Mouse (Mus musculus) heart, embryonic 16.5 days (tissue): ENCODE measurements at regions not wholly inside any gene's neighbourhood (a gene's known extent, or its start where the extent isn't known, plus 50 kb on each side); places are given as distances from the start of the nearest gene placed in this dataset.

Experiments
- ATAC-seq: fragments of 200-750 bp; cut with Nextera tagmentation; replicated peaks from 2 replicates; pipeline ENCODE4 v1.8.0; 2017; ENCODE audit warnings: moderate number of reproducible peaks; ENCODE audit not compliant: insufficient read depth, low FRiP score; ENCODE audit errors: extremely low read depth
- H3K27ac ChIP-seq: fragments of 300-500 bp; sonication (generic); 2 replicates; pipeline ENCODE4 v1.5.1; 2014; ENCODE audit warnings: mild to moderate bottlenecking, low read length, control low read depth, moderate library complexity
- H3K27me3 ChIP-seq: fragments of 300-500 bp; sonication (generic); 2 replicates; pipeline ENCODE4 v1.6.1; 2014; ENCODE audit warnings: low read length, mixed read lengths; ENCODE audit not compliant: control insufficient read depth, insufficient read depth
- H3K36me3 ChIP-seq: fragments of 300-500 bp; sonication (generic); 2 replicates; pipeline ENCODE4 v1.6.1; 2014; ENCODE audit not compliant: control insufficient read depth, insufficient read depth
- H3K4me1 ChIP-seq: fragments of 300-500 bp; sonication (generic); 2 replicates; pipeline ENCODE4 v1.6.1; 2014; ENCODE audit warnings: low read length, mixed read lengths; ENCODE audit not compliant: control insufficient read depth, insufficient read depth
- H3K4me2 ChIP-seq: fragments of 300-500 bp; sonication (generic); 2 replicates; pipeline ENCODE4 v1.6.1; 2014; ENCODE audit warnings: low read depth, mild to moderate bottlenecking, control low read depth, low read length
- H3K4me3 ChIP-seq: fragments of 300-500 bp; sonication (generic); 2 replicates; pipeline ENCODE4 v1.5.1; 2014; ENCODE audit warnings: mild to moderate bottlenecking, control low read depth, low read length
- H3K9ac ChIP-seq: fragments of 300-500 bp; sonication (generic); 2 replicates; pipeline ENCODE4 v1.6.1; 2014; ENCODE audit warnings: low read length, control low read depth
- H3K9me3 ChIP-seq: fragments of 300-500 bp; sonication (generic); replicated peaks from 2 replicates; pipeline ENCODE4 v1.6.1; 2016; ENCODE audit warnings: low read length; ENCODE audit not compliant: control insufficient read depth
- WGBS: fragments of 180-500 bp; shearing (Covaris S2); extraction: QIAGEN DNeasy Blood & Tissue Kit; methylation state at CpG from one replicate; pipeline ENCODE4 v1.1.7; 2014; 5-methylcytosine and 5-hydroxymethylcytosine counted together

- no peak overlapping the region for H3K27ac ChIP-seq
- ATAC-seq, result no peak
- no peaks in the 10 kb centered on the region for H3K27me3 ChIP-seq
- no peaks in the 10 kb centered on the region for H3K9me3 ChIP-seq
- H3K4me3 ChIP-seq, result no peak overlapping the region
- no peaks in the 10 kb centered on the region for H3K4me1 ChIP-seq
- no peaks in the 10 kb centered on the region for H3K36me3 ChIP-seq
- no peak overlapping the region for H3K9ac ChIP-seq
- 63% methylated on average over 5 of the region's 5 CpGs for WGBS
- H3K4me2 ChIP-seq, result no peak overlapping the region
These were observed 65.8 kb upstream of the Atp11b start for GRCm38 (mm10) chr3:35688111-35688510.

- H3K4me3 ChIP-seq, result no peak overlapping the region
- no peaks in the 10 kb centered on the region for H3K4me1 ChIP-seq
- no peak overlapping the region for H3K9ac ChIP-seq
- 15% methylated on average over 4 of the region's 4 CpGs for WGBS
- no peak overlapping the region for H3K4me2 ChIP-seq
- peak; percentile 52; the same call in 1 of the 2 replicates for ATAC-seq
- H3K9me3 ChIP-seq, result no peaks in the 10 kb centered on the region
- H3K27me3 ChIP-seq, result no peaks in the 10 kb centered on the region
- no peak overlapping the region for H3K27ac ChIP-seq
- no peaks in the 10 kb centered on the region for H3K36me3 ChIP-seq
These were observed 65.1 kb upstream of the Atp11b start for GRCm38 (mm10) chr3:35688781-35689180.

GRCm38 (mm10) chr3:35693039-35693438 lies 60.9 kb upstream of the Atp11b start:
- Histone ChIP-seq H3K27ac (no peak overlapping the region), H3K27me3 (no peaks in the 10 kb centered on the region), H3K4me3 (no peak overlapping the region), H3K4me2 (no peak overlapping the region), H3K4me1 (no peaks in the 10 kb centered on the region), H3K9ac (no peak overlapping the region), H3K36me3 (no peaks in the 10 kb centered on the region), H3K9me3 (no peaks in the 10 kb centered on the region)
- ATAC-seq, result peak; percentile 73
- 39% methylated on average over 6 of the region's 6 CpGs for WGBS

- Histone ChIP-seq H3K27ac (no peak overlapping the region), H3K36me3 (no peaks in the 10 kb centered on the region), H3K9me3 (no peaks in the 10 kb centered on the region), H3K4me2 (no peak overlapping the region), H3K9ac (no peak overlapping the region), H3K4me1 (no peaks in the 10 kb centered on the region), H3K27me3 (no peaks in the 10 kb centered on the region), H3K4me3 (no peak overlapping the region)
- 77% methylated on average over 12 of the region's 12 CpGs for WGBS
- no peak for ATAC-seq
These were observed 60.4 kb upstream of the Atp11b start for GRCm38 (mm10) chr3:35693551-35693950.

GRCm38 (mm10) chr3:35694241-35694640 lies 59.7 kb upstream of the Atp11b start:
- no peaks in the 10 kb centered on the region for H3K9me3 ChIP-seq
- 55% methylated on average over 4 of the region's 4 CpGs for WGBS
- H3K4me1 ChIP-seq, result no peaks in the 10 kb centered on the region
- H3K4me2 ChIP-seq, result no peak overlapping the region
- no peaks in the 10 kb centered on the region for H3K36me3 ChIP-seq
- H3K4me3 ChIP-seq, result no peak overlapping the region
- H3K27ac ChIP-seq, result no peak overlapping the region
- no peaks in the 10 kb centered on the region for H3K27me3 ChIP-seq
- H3K9ac ChIP-seq, result no peak overlapping the region
- no peak for ATAC-seq

GRCm38 (mm10) chr3:35695859-35696258 lies 58.0 kb upstream of the Atp11b start:
- Histone ChIP-seq H3K4me3 (no peak overlapping the region), H3K4me1 (no peaks in the 10 kb centered on the region), H3K27me3 (no peaks in the 10 kb centered on the region), H3K36me3 (no peaks in the 10 kb centered on the region), H3K4me2 (no peak overlapping the region), H3K27ac (no peak overlapping the region), H3K9me3 (no peaks in the 10 kb centered on the region), H3K9ac (no peak overlapping the region)
- WGBS, result 56% methylated on average over 3 of the region's 3 CpGs
- no peak for ATAC-seq

GRCm38 (mm10) chr3:35699266-35699665 lies 54.6 kb upstream of the Atp11b start:
- Histone ChIP-seq H3K27me3 (no peaks in the 10 kb centered on the region), H3K36me3 (no peaks in the 10 kb centered on the region), H3K27ac (no peak overlapping the region), H3K9ac (no peak overlapping the region), H3K9me3 (no peaks in the 10 kb centered on the region), H3K4me2 (no peak overlapping the region), H3K4me3 (no peak overlapping the region), H3K4me1 (no peaks in the 10 kb centered on the region)
- no peak for ATAC-seq
- WGBS, result 68% methylated on average over 2 of the region's 2 CpGs

- Histone ChIP-seq H3K9ac (no peak overlapping the region), H3K9me3 (no peaks in the 10 kb centered on the region), H3K27ac (no peak overlapping the region), H3K27me3 (no peaks in the 10 kb centered on the region), H3K4me3 (no peak overlapping the region), H3K4me2 (no peak overlapping the region), H3K36me3 (no peaks in the 10 kb centered on the region), H3K4me1 (no peaks in the 10 kb centered on the region)
- ATAC-seq, result no peak
These were observed 53.9 kb upstream of the Atp11b start for GRCm38 (mm10) chr3:35699979-35700378.

GRCm38 (mm10) chr3:35703528-35704327 lies 50.2 kb upstream of the Atp11b start:
- no peak for ATAC-seq
- H3K9ac ChIP-seq, result no peak overlapping the region

More at GRCm38 (mm10) chr3:35703528-35704327, 50.2 kb upstream of the Atp11b start:
- no peaks in the 10 kb centered on the region for H3K9me3 ChIP-seq
- H3K36me3 ChIP-seq, result no peaks in the 10 kb centered on the region
- WGBS, result 67% methylated on average over 8 of the region's 8 CpGs
- no peaks in the 10 kb centered on the region for H3K4me1 ChIP-seq
- no peaks in the 10 kb centered on the region for H3K27me3 ChIP-seq
- no peak overlapping the region for H3K27ac ChIP-seq
- H3K4me3 ChIP-seq, result no peak overlapping the region
- no peak overlapping the region for H3K4me2 ChIP-seq
